Mouse (Mus musculus) myocyte (in vitro differentiated cells): ENCODE data around the gene C2cd4c. TPM values are rescaled to one million over a fixed set of nuclear protein-coding genes. Genes with fewer than 3 reads are reported as not detected.

Experiments used
- H3K27me3 ChIP-seq: one replicate; pipeline ENCODE4 v1.6.1; 2011; ENCODE audit not compliant: control insufficient read depth, insufficient read depth, insufficient read length
- H3K36me3 ChIP-seq: one replicate; pipeline ENCODE4 v1.6.1; 2011; ENCODE audit not compliant: control insufficient read depth, insufficient read depth
- H3K4me2 ChIP-seq: one replicate; pipeline ENCODE4 v1.6.1; 2011; ENCODE audit warnings: low read depth, control low read depth
- H3K4me3 ChIP-seq: one replicate; pipeline ENCODE4 v1.5.1; 2011; ENCODE audit warnings: mild to moderate bottlenecking, control low read depth, moderate library complexity
- H3K79me2 ChIP-seq: one replicate; pipeline ENCODE4 v1.6.1; 2011; ENCODE audit not compliant: control insufficient read depth, insufficient read depth
- H3ac ChIP-seq: one replicate; pipeline ENCODE4 v1.6.1; 2011; ENCODE audit not compliant: control insufficient read depth, insufficient read length
- CEBPB ChIP-seq: IDR thresholded peaks from 2 replicates; pipeline ENCODE4 v1.6.1; 2011; ENCODE audit warnings: mild to moderate bottlenecking, moderate library complexity; ENCODE audit not compliant: poor library complexity, insufficient read depth, severe bottlenecking
- E2F4 ChIP-seq: IDR thresholded peaks from one replicate; pipeline ENCODE4 v1.6.1; 2011; ENCODE audit warnings: mild to moderate bottlenecking, control low read depth, moderate library complexity; ENCODE audit not compliant: insufficient read depth
- MAX ChIP-seq: IDR thresholded peaks from one replicate; pipeline ENCODE4 v1.6.1; 2011; ENCODE audit warnings: low read depth, mild to moderate bottlenecking, control low read depth
- MYOD1 ChIP-seq, 3 experiments: IDR thresholded peaks; one replicate each; pipeline ENCODE4 v1.6.1; 2011; ENCODE audit warnings: control low read depth in 2 of 3, low read depth in 2 of 3, mild to moderate bottlenecking in 2 of 3, moderate library complexity in 1 of 3; ENCODE audit not compliant: insufficient read length in 2 of 3, control insufficient read depth in 1 of 3
- MYOG ChIP-seq, 3 experiments: IDR thresholded peaks; one replicate each; pipeline ENCODE4 v1.6.1; 2011; ENCODE audit warnings: control low read depth in 2 of 3, low read depth in 2 of 3, mild to moderate bottlenecking in 2 of 3; ENCODE audit not compliant: insufficient read length in 2 of 3, control insufficient read depth in 1 of 3, insufficient read depth in 1 of 3
- POLR2A ChIP-seq: IDR thresholded peaks from one replicate; pipeline ENCODE4 v1.6.1; 2011; ENCODE audit warnings: low read depth, mild to moderate bottlenecking, control low read depth, moderate library complexity; ENCODE audit not compliant: insufficient read length
- POLR2AphosphoS2 ChIP-seq: IDR thresholded peaks from one replicate; pipeline ENCODE4 v1.6.1; 2011; ENCODE audit warnings: low read depth, control low read depth; ENCODE audit not compliant: insufficient read length
- REST ChIP-seq: IDR thresholded peaks from one replicate; pipeline ENCODE4 v1.6.1; 2011; ENCODE audit warnings: mild to moderate bottlenecking, control low read depth, moderate library complexity; ENCODE audit not compliant: insufficient read depth, insufficient read length
- SRF ChIP-seq: IDR thresholded peaks from one replicate; pipeline ENCODE4 v1.6.1; 2011; ENCODE audit warnings: low read depth; ENCODE audit not compliant: control insufficient read depth, insufficient read length
- TCF12 ChIP-seq: IDR thresholded peaks from one replicate; pipeline ENCODE4 v1.6.1; 2011; ENCODE audit warnings: mild to moderate bottlenecking, control low read depth; ENCODE audit not compliant: poor library complexity, insufficient read depth, severe bottlenecking
- TCF3 ChIP-seq: IDR thresholded peaks from one replicate; pipeline ENCODE4 v1.6.1; 2011; ENCODE audit warnings: low read depth, control low read depth; ENCODE audit not compliant: insufficient read length
- USF1 ChIP-seq: IDR thresholded peaks from one replicate; pipeline ENCODE4 v1.6.1; 2011; ENCODE audit warnings: low read depth, mild to moderate bottlenecking, control low read depth, moderate library complexity
- polyA plus RNA-seq: library from polyadenylated mRNA; unstranded; fragments of >200 nt; fragmentation: generic; extraction: Trizol; gene quantifications from one replicate; pipeline ENCODE4 v1.2.1, GENCODE M21; 2012; ENCODE audit warnings: missing spikeins

The C2cd4c gene
- polyA plus RNA-seq, 1 experiment, result 0.01 TPM

DNA sequence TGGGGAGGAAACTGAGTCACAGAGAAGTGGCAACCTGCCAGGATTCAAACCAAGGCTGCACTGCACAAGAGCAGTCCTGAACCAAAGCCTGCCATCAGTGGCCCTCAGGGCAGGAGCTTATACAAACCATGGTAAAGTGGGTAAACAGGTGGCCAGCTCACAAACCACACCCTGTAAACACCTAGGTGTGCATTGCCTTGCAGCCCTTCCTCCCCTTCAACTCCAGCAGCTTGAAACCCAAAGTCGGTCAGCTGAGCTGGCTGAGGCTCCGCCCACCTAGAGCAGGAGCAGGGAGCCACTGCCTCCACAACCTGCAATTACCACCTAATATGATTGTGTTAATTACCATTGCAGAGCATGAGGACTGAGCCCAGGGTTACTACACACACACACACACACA is 5.9 kb downstream of the C2cd4c start:
- H3K4me2 ChIP-seq, result no peak overlapping the region
- TF ChIP-seq SRF (no peak), TCF3 (no peak), USF1 (no peak), E2F4 (no peak), TCF12 (no peak), MYOD1 (IDR thresholded peaks at IDR 0.05; ENCODE audit: control insufficient read depth in 1 of 3, insufficient read length in 2 of 3, low read depth in 2 of 3) (no peak), MYOG (IDR thresholded peaks at IDR 0.05; ENCODE audit: control insufficient read depth in 1 of 3, insufficient read depth in 1 of 3, insufficient read length in 2 of 3, low read depth in 2 of 3) (no peak), CEBPB (no peak), MAX (no peak), REST (no peak), POLR2A (no peak), POLR2AphosphoS2 (no peak)
- H3K36me3 ChIP-seq, result no peaks in the 10 kb centered on the region
- no peak overlapping the region for H3K4me3 ChIP-seq
- H3K79me2 ChIP-seq, result no peaks in the 10 kb centered on the region
- peaks cover 33% of the 10 kb centered on the region for H3K27me3 ChIP-seq
- H3ac ChIP-seq, result no peak overlapping the region

GRCm38 (mm10) chr10:79606537-79606936 is 7.3 kb downstream of the C2cd4c start:
- H3ac ChIP-seq, result no peak overlapping the region
- H3K4me3 ChIP-seq, result no peak overlapping the region
- no peak overlapping the region for H3K4me2 ChIP-seq
- no peaks in the 10 kb centered on the region for H3K79me2 ChIP-seq
- TF ChIP-seq E2F4 (no peak), MYOG (IDR thresholded peaks at IDR 0.05; ENCODE audit: control insufficient read depth in 1 of 3, insufficient read depth in 1 of 3, insufficient read length in 2 of 3, low read depth in 2 of 3) (no peak)
- no peaks in the 10 kb centered on the region for H3K36me3 ChIP-seq
- H3K27me3 ChIP-seq, result peaks cover 21% of the 10 kb centered on the region

DNA sequence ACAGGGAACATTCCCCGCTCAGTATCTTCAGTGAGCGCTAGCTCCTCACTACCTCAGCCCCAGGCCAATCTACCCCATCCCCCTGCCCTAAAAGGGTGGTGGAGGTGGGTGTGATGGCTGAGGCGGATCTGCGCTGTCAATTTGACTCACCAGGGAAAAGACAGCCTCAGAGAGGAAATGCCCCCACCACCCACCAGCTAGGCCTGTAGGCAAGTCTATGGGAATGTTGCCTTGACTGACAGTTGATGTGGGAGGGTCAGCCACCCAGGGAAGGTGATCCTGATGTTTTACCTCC is 15.9 kb downstream of the C2cd4c start:
- Histone ChIP-seq H3ac (no peak overlapping the region), H3K36me3 (no peaks in the 10 kb centered on the region), H3K79me2 (no peaks in the 10 kb centered on the region), H3K4me2 (no peak overlapping the region), H3K27me3 (peaks cover 34% of the 10 kb centered on the region), H3K4me3 (no peak overlapping the region)
- TF ChIP-seq SRF (no peak), USF1 (no peak), POLR2AphosphoS2 (no peak), MYOD1 (IDR thresholded peaks at IDR 0.05; ENCODE audit: control insufficient read depth in 1 of 3, insufficient read length in 2 of 3, low read depth in 2 of 3) (no peak), TCF12 (no peak), CEBPB (no peak), REST (no peak)

DNA sequence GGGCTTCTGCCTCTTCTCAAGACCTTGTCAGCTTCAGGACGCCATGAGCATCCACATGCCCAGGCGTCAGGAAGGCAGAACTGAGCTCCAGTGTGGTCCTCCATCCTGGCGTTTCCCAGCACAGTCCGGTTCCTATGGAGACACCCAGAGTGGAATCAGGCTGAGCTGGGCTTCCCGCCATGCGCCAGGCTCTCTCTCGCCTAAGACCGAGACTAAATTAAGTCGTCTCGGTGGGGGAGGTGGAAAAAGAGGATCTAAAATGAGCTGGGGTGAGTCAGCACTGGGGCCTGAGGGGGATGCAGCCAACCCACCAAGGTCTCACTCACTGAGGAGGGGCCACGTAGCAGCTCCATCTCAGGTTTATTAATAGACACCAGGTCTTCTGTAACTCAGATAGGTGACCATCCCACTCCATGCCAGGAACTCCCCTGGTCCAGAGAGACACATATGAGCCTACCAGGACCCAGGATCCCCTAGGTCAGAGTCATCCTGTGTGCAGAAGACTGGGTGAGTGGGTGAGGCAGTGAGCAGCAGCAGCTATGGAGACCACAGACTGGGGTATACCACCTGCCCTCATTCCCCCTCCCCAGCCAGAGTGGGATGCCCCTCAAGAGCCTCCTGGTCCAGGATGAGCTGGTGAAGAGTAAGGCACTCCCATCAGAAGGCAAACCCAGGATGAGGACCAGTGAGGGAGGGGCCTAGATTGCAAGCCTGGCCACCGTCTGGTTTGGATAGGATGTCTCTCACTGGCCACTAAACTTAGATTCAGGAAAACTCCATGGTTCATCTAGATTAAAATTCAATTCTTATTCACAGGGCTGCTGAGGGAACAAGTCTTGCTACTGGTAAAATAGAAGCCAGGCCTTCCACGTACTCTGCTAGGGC is 16.5 kb downstream of the C2cd4c start:
- H3K4me3 ChIP-seq, result no peak overlapping the region
- no peaks in the 10 kb centered on the region for H3K36me3 ChIP-seq
- H3ac ChIP-seq, result no peak overlapping the region
- no peaks in the 10 kb centered on the region for H3K79me2 ChIP-seq
- TF ChIP-seq POLR2A (no peak), USF1 (no peak), MYOG (IDR thresholded peaks at IDR 0.05; ENCODE audit: control insufficient read depth in 1 of 3, insufficient read depth in 1 of 3, insufficient read length in 2 of 3, low read depth in 2 of 3) (no peak), MAX (no peak), REST (no peak), MYOD1 (IDR thresholded peaks at IDR 0.05; ENCODE audit: control insufficient read depth in 1 of 3, insufficient read length in 2 of 3, low read depth in 2 of 3) (no peak), POLR2AphosphoS2 (no peak), E2F4 (no peak), SRF (no peak), TCF12 (no peak), CEBPB (no peak), TCF3 (no peak)
- no peak overlapping the region for H3K4me2 ChIP-seq
- peaks cover 34% of the 10 kb centered on the region for H3K27me3 ChIP-seq

GRCm38 (mm10) chr10:79595590-79595929 is 18.3 kb downstream of the C2cd4c start:
- Histone ChIP-seq H3K4me3 (no peak overlapping the region), H3K36me3 (no peaks in the 10 kb centered on the region), H3ac (no peak overlapping the region), H3K4me2 (no peak overlapping the region), H3K27me3 (peaks cover 34% of the 10 kb centered on the region), H3K79me2 (no peaks in the 10 kb centered on the region)
- TF ChIP-seq E2F4 (no peak), TCF3 (no peak), REST (no peak), USF1 (no peak), MYOD1 (IDR thresholded peaks at IDR 0.05; ENCODE audit: control insufficient read depth in 1 of 3, insufficient read length in 2 of 3, low read depth in 2 of 3) (no peak), MYOG (IDR thresholded peaks at IDR 0.05; ENCODE audit: control insufficient read depth in 1 of 3, insufficient read depth in 1 of 3, insufficient read length in 2 of 3, low read depth in 2 of 3) (no peak), POLR2A (no peak), MAX (no peak), CEBPB (no peak)
